Mouse (Mus musculus) lung, embryonic 14.5 days (tissue): ENCODE results near the gene Rnf2. TPM values are rescaled to one million over a fixed set of nuclear protein-coding genes. Genes with fewer than 3 reads are reported as not detected.

Experiments
- ATAC-seq: fragments of 200-750 bp; cut with Nextera tagmentation; 2 replicates; pipeline ENCODE4 v1.8.0; 2017; ENCODE audit warnings: mild to moderate bottlenecking, moderate TSS enrichment, moderate library complexity; ENCODE audit not compliant: insufficient read depth
- DNase-seq: peaks from one replicate; pipeline ENCODE4 v3.0.0-alpha.2; 2015
- H3K27ac ChIP-seq: fragments of 300-500 bp; sonication (generic); 2 replicates; pipeline ENCODE4 v1.5.1; 2014; ENCODE audit warnings: low read depth, mild to moderate bottlenecking, moderate library complexity
- H3K27me3 ChIP-seq: fragments of 300-500 bp; sonication (generic); 2 replicates; pipeline ENCODE4 v1.6.1; 2014; ENCODE audit warnings: low read length, control low read depth; ENCODE audit not compliant: insufficient read depth
- H3K36me3 ChIP-seq: fragments of 300-500 bp; sonication (generic); 2 replicates; pipeline ENCODE4 v1.6.1; 2014; ENCODE audit warnings: control low read depth; ENCODE audit not compliant: insufficient read depth
- H3K4me1 ChIP-seq: fragments of 300-500 bp; sonication (generic); 2 replicates; pipeline ENCODE4 v1.6.1; 2014; ENCODE audit warnings: antibody characterized with exemption, control low read depth; ENCODE audit not compliant: insufficient read depth
- H3K4me2 ChIP-seq: fragments of 300-500 bp; sonication (generic); 2 replicates; pipeline ENCODE4 v1.6.1; 2014; ENCODE audit warnings: mild to moderate bottlenecking
- H3K4me3 ChIP-seq: fragments of 300-500 bp; sonication (generic); 2 replicates; pipeline ENCODE4 v1.5.1; 2014; ENCODE audit warnings: low read depth, low read length
- H3K9ac ChIP-seq: fragments of 300-500 bp; sonication (generic); 2 replicates; pipeline ENCODE4 v1.6.1; 2014
- H3K9me3 ChIP-seq: fragments of 300-500 bp; sonication (generic); 2 replicates; pipeline ENCODE4 v1.6.1; 2016; ENCODE audit warnings: low read depth, low read length, control low read depth
- CTCF ChIP-seq: IDR thresholded peaks from 2 replicates; pipeline ENCODE4 v1.5.1; 2016; ENCODE audit warnings: antibody characterized with exemption, low read depth
- WGBS: fragments of 180-500 bp; shearing (Covaris S2); extraction: QIAGEN DNeasy Blood & Tissue Kit; methylation state at CpG from one replicate; pipeline ENCODE4 v1.1.7; 2014; 5-methylcytosine and 5-hydroxymethylcytosine counted together
- polyA plus RNA-seq: library from polyadenylated mRNA; unstranded; fragments of >200 nt; fragmentation: Nextera tagmentation; extraction: Ambion mirVana; gene quantifications from 2 replicates; pipeline ENCODE4 v1.2.1, GENCODE M21; 2014

The Rnf2 gene
- polyA plus RNA-seq, 1 experiment from 2014 or later, result 86.1 TPM

GRCm38 (mm10) chr1:151517571-151518250, 17.0 kb upstream of the Rnf2 start:
- ATAC-seq (no peak), DNase-seq (no peak)
- no peaks in the 10 kb centered on the region for H3K27me3 ChIP-seq
- no peak overlapping the region for H3K4me2 ChIP-seq
- H3K4me1 ChIP-seq, result no peaks in the 10 kb centered on the region
- no peak for TF ChIP-seq CTCF
- no peak overlapping the region for H3K9ac ChIP-seq
- WGBS, result 78% methylated on average over 13 of the region's 15 CpGs
- no peak overlapping the region for H3K27ac ChIP-seq
- no peaks in the 10 kb centered on the region for H3K36me3 ChIP-seq
- H3K4me3 ChIP-seq, result no peak overlapping the region
- no peaks in the 10 kb centered on the region for H3K9me3 ChIP-seq

DNA sequence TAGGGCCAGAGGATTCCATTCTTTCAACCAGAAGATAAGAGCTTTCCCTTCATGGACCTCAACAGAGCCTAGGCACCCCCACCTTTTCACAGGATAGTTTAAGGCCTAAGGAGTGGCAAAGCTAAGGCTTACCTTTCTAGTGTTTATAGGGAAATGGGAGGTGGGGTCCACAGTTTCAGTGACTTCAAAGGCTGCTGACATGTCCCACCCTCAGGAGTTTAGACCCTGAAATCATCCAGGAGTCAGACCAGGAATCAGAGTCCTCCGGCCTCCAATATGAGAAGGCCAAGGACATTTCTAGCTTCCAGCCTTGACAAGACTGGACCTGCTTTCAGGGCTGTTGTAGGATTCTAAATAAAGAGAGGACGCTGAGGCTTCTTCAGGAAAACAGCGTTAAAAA, 16.1 kb upstream of the Rnf2 start:
- Histone ChIP-seq H3K36me3 (no peaks in the 10 kb centered on the region), H3K27me3 (no peaks in the 10 kb centered on the region), H3K4me3 (no peak overlapping the region), H3K27ac (no peak overlapping the region), H3K4me1 (no peaks in the 10 kb centered on the region), H3K9me3 (no peaks in the 10 kb centered on the region), H3K9ac (no peak overlapping the region), H3K4me2 (no peak overlapping the region)
- WGBS, result 90% methylated on average over 3 of the region's 3 CpGs
- DNase-seq, result no peak
- no peak for TF ChIP-seq CTCF
- no peak for ATAC-seq

- no peak for TF ChIP-seq CTCF
- WGBS, result 80% methylated on average over 1 of the region's 1 CpGs
- DNase-seq (no peak), ATAC-seq (no peak)
- no peak overlapping the region for H3K9ac ChIP-seq
- H3K36me3 ChIP-seq, result no peaks in the 10 kb centered on the region
- no peak overlapping the region for H3K4me2 ChIP-seq
- H3K4me1 ChIP-seq, result no peaks in the 10 kb centered on the region
- H3K27me3 ChIP-seq, result no peaks in the 10 kb centered on the region
- no peak overlapping the region for H3K27ac ChIP-seq
- no peak overlapping the region for H3K4me3 ChIP-seq
- no peaks in the 10 kb centered on the region for H3K9me3 ChIP-seq
Observed at GRCm38 (mm10) chr1:151515733-151516132, 15.0 kb upstream of the Rnf2 start.

- no peak for ATAC-seq
Observed at GRCm38 (mm10) chr1:151514119-151514518, 13.4 kb upstream of the Rnf2 start.

DNA sequence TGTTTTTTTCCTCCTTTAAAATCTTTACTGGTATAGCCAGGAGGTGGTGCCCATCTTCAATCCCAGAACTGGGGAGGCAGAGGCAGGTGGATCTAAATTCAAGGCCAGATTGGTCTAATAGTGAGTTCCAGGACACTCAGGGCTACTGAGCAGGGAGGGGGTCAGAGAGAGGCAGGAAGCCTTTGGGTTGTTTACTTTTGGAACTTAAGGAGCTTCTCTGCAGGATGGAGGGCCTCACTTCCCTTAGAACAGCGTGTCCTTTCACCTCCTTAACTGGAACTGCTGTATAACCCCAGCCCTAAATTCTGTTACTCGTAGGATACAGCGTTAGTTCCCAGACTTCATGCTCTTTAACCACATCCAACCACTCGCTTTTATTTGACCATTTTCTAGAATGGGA, 10.1 kb upstream of the Rnf2 start:
- WGBS, result 34% methylated on average over 4 of the region's 4 CpGs
- no peak for ATAC-seq

More at GRCm38 (mm10) chr1:151514119-151514518, 13.4 kb upstream of the Rnf2 start:
- Histone ChIP-seq H3K4me2 (no peak overlapping the region), H3K36me3 (no peaks in the 10 kb centered on the region), H3K27me3 (no peaks in the 10 kb centered on the region), H3K4me3 (no peak overlapping the region), H3K9ac (no peak overlapping the region), H3K4me1 (no peaks in the 10 kb centered on the region), H3K27ac (no peak overlapping the region), H3K9me3 (no peaks in the 10 kb centered on the region)
- WGBS, result 70% methylated on average over 4 of the region's 4 CpGs
- peak; percentile 46 for DNase-seq
- no peak for TF ChIP-seq CTCF

DNA sequence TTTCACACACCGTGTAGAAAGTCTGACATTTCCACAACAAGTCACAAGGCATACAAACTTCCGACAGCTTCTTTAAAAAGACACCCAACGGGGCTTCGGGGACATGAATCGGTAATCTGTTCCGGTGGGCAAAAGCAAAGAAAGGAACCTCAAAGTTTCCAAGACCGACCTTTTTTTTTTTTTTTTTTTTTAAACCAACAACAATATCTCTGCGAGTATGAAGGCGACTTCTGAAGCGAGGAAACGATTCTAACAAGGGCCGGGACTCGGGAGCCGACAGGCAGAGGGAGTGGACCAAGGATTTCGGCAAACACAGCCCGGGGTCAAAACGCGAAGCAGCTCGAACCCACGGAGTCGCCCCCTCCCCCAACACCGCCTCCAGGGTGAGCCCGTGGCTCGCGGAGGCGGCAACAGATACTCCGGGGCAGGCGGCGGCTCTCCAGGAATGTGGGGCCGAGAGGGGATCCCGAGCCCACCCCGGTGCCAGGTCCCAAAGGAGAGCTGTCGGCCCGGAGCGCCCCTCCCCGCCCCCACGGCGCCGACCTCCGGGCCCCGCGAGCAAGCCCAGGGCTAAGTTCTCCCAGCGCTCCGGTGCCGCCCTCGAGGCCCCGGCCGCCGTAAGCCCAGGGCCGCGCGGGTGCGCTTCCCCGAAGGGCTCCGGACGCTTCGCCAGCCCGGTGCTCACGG, 797 bp downstream of the Rnf2 start:
- H3K27me3 ChIP-seq, result no peaks in the 10 kb centered on the region
- H3K27ac ChIP-seq, result peak overlapping the region; percentile 99
- peak overlapping the region; percentile 92 for H3K4me3 ChIP-seq
- H3K9ac ChIP-seq, result peak overlapping the region; percentile 97
- DNase-seq (peak; percentile 68), ATAC-seq (peak; percentile 57)
- H3K4me1 ChIP-seq, result 0 out of 2 replicates have a peak, but pooled peaks cover 1% of the 10 kb centered on the region
- 1% methylated on average over 57 of the region's 59 CpGs for WGBS
- H3K4me2 ChIP-seq, result peak overlapping the region; percentile 69
- H3K36me3 ChIP-seq, result no peaks in the 10 kb centered on the region
- no peak for TF ChIP-seq CTCF
- no peaks in the 10 kb centered on the region for H3K9me3 ChIP-seq

More for the DNA sequence above, 10.1 kb upstream of the Rnf2 start:
- Histone ChIP-seq H3K4me3 (no peak overlapping the region), H3K9ac (no peak overlapping the region), H3K4me2 (no peak overlapping the region), H3K27me3 (no peaks in the 10 kb centered on the region), H3K36me3 (no peaks in the 10 kb centered on the region), H3K4me1 (no peaks in the 10 kb centered on the region), H3K27ac (no peak overlapping the region), H3K9me3 (no peaks in the 10 kb centered on the region)
- TF ChIP-seq CTCF, result no peak
- DNase-seq, result no peak

DNA sequence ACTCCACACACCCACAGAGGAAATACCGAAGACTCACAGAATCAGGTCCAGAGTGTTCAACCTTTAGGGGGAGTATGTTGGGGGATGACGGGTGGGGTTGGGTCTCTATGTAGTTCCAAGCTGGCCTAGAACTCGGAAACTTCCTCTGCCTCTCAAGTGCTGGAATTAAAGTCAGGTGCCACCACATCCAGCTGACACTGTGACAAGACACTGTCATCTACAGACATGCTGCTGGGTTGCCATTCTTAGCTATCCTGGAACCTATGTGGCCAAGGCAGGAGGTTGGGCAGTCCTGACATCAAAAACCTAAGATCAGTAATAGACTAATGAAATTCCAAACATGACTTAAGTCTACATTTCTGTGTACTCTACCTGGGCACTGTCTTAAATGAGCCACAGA, 2.4 kb downstream of the Rnf2 start:
- Histone ChIP-seq H3K4me3 (no peak overlapping the region), H3K4me2 (peak overlapping the region; percentile 69; the same call in 1 of the 2 replicates), H3K27me3 (no peaks in the 10 kb centered on the region), H3K27ac (no peak overlapping the region), H3K9me3 (no peaks in the 10 kb centered on the region), H3K4me1 (0 out of 2 replicates have a peak, but pooled peaks cover 4% of the 10 kb centered on the region), H3K9ac (no peak overlapping the region), H3K36me3 (no peaks in the 10 kb centered on the region)
- 76% methylated on average over 3 of the region's 3 CpGs for WGBS
- DNase-seq (no peak), ATAC-seq (no peak)
- TF ChIP-seq CTCF, result no peak
